Mouse (Mus musculus) intestine, postnatal 0 days (tissue): Measurements from ENCODE around the gene Hoxa6. TPM values are rescaled to one million over a fixed set of nuclear protein-coding genes. Genes with fewer than 3 reads are reported as not detected.

Experiments
- ATAC-seq: fragments of 200-750 bp; cut with Nextera tagmentation; 2 replicates; pipeline ENCODE4 v1.8.0; 2017; ENCODE audit warnings: mild to moderate bottlenecking, moderate TSS enrichment, moderate library complexity
- H3K27ac ChIP-seq: fragments of 300-500 bp; sonication (generic); 2 replicates; pipeline ENCODE4 v1.5.1; 2014; ENCODE audit warnings: mild to moderate bottlenecking, low read depth, low read length, moderate library complexity
- H3K27me3 ChIP-seq: fragments of 300-500 bp; sonication (generic); replicated peaks from 2 replicates; pipeline ENCODE4 v1.6.1; 2014; ENCODE audit warnings: low read length, mixed read lengths; ENCODE audit not compliant: control insufficient read depth, insufficient read depth
- H3K36me3 ChIP-seq: fragments of 300-500 bp; sonication (generic); 2 replicates; pipeline ENCODE4 v1.6.1; 2014; ENCODE audit warnings: mild to moderate bottlenecking, moderate library complexity; ENCODE audit not compliant: control insufficient read depth, insufficient read depth
- H3K4me1 ChIP-seq: fragments of 300-500 bp; sonication (generic); replicated peaks from 2 replicates; pipeline ENCODE4 v1.6.1; 2014; ENCODE audit warnings: antibody characterized with exemption, low read length, mixed read lengths; ENCODE audit not compliant: control insufficient read depth, insufficient read depth
- H3K4me2 ChIP-seq: fragments of 300-500 bp; sonication (generic); replicated peaks from 2 replicates; pipeline ENCODE4 v1.6.1; 2014; ENCODE audit warnings: low read depth, mild to moderate bottlenecking, moderate library complexity
- H3K4me3 ChIP-seq: fragments of 300-500 bp; sonication (generic); 2 replicates; pipeline ENCODE4 v1.5.1; 2014; ENCODE audit warnings: low read depth, low read length
- H3K9ac ChIP-seq: fragments of 300-500 bp; sonication (generic); 2 replicates; pipeline ENCODE4 v1.6.1; 2014; ENCODE audit warnings: mild to moderate bottlenecking, low read depth, low read length
- H3K9me3 ChIP-seq: fragments of 300-500 bp; sonication (generic); 2 replicates; pipeline ENCODE4 v1.6.1; 2016; ENCODE audit warnings: mixed run types; ENCODE audit not compliant: control insufficient read depth
- CTCF ChIP-seq: sonication (generic); IDR thresholded peaks from 2 replicates; pipeline ENCODE4 v1.5.1; 2016; ENCODE audit warnings: low read depth, mild to moderate bottlenecking, control low read depth, antibody characterized with exemption, moderate library complexity
- WGBS: fragments of 180-500 bp; shearing (Covaris S2); extraction: QIAGEN DNeasy Blood & Tissue Kit; methylation state at CpG from one replicate; pipeline ENCODE4 v1.1.7; 2014; 5-methylcytosine and 5-hydroxymethylcytosine counted together
- polyA plus RNA-seq: library from polyadenylated mRNA; unstranded; fragments of >200 nt; fragmentation: Nextera tagmentation; extraction: Ambion mirVana; gene quantifications from 2 replicates; pipeline ENCODE4 v1.2.1, GENCODE M21; 2015

Gene Hoxa6
- polyA plus RNA-seq, 1 experiment from 2014 or later, result 0.76 TPM

DNA sequence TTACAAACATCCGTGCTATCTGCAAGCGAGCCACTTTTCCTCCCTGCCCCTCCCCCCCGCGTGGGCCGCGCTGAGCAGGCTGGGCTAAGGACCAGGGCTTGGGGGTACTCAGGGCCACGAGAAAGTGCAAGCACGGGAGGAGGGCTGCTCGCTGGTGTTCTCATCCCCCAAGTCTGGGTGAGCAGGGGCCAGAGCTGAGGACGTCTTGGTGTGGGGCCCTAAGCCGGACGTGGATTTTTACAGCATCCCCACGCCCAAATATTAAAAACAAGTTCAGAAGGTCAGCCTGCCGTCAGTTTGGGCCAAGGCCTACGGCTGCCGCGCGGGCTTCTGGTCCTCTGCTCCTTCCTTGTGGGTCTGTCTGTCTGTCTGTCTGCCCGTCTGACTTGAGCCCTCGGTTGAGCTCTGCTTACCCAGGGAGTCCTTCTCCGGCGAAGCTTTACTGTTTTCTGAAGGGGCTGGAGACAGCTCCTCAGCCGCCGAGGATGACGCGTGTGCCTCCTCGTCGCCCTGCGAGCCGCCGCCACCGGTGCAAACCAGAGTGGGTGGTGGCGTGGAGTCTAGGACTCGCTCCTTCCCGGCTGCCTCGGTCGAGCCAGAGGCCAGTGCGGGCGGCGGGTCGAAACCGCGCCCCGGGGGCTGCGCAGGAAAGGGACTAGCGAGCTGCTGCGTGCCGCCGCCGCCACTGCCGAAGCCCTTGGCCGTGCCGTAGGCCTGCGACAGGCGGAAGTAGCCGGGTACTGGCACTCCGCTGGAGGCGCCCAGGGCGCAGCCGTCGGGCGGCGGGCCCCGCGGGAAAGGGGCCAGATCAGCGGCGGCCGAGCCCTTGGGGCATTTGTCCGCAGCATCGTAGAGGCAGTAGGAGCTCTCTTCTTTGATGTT is 25.3 kb upstream of the Hoxa6 start:
- Histone ChIP-seq H3K27me3 (peaks cover 98% of the 10 kb centered on the region), H3K36me3 (no peaks in the 10 kb centered on the region), H3K27ac (no peak overlapping the region), H3K9ac (peak overlapping the region; percentile 8; the same call in 1 of the 2 replicates), H3K4me1 (no peaks in the 10 kb centered on the region), H3K4me2 (peak overlapping the region; percentile 37), H3K4me3 (peak overlapping the region; percentile 32), H3K9me3 (no peaks in the 10 kb centered on the region)
- no peak for TF ChIP-seq CTCF
- ATAC-seq, result no peak
- 1% methylated on average over 60 of the region's 70 CpGs for WGBS

DNA sequence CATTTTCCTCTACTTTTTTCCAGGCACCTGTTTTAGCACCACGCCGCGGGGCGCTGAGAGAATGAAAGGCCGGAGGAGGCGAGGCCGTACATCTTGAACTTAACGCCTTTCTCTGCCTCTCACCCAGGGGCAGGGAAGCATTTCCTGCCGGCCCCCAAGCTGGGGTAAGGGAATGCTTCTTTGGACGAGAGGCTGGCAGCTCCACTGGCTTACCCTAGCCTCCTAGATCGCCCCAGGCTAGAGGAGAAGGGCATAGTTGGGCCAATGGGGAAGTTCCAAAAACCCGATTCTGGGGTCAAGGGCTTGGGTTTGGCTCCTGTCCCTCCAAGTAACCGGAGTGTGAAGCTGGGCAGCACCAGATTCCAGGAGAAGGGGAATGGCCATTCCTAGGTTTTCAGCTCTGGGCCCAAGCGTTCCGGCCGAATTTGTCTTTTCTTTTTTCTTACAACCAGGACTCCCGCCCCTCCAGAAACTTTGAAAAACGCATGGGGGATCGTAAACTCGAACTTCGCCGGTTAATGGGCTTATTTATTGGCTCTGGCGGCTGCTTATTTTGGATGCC is 24.5 kb upstream of the Hoxa6 start:
- H3K9ac ChIP-seq, result peak overlapping the region; percentile 27
- peaks cover 97% of the 10 kb centered on the region for H3K27me3 ChIP-seq
- H3K36me3 ChIP-seq, result no peaks in the 10 kb centered on the region
- no peaks in the 10 kb centered on the region for H3K4me1 ChIP-seq
- no peak for TF ChIP-seq CTCF
- H3K27ac ChIP-seq, result no peak overlapping the region
- no peak for ATAC-seq
- H3K4me3 ChIP-seq, result peak overlapping the region; percentile 32
- H3K9me3 ChIP-seq, result no peaks in the 10 kb centered on the region
- H3K4me2 ChIP-seq, result peak overlapping the region; percentile 35; the same call in 1 of the 2 replicates
- 3% methylated on average over 23 of the region's 23 CpGs for WGBS

DNA sequence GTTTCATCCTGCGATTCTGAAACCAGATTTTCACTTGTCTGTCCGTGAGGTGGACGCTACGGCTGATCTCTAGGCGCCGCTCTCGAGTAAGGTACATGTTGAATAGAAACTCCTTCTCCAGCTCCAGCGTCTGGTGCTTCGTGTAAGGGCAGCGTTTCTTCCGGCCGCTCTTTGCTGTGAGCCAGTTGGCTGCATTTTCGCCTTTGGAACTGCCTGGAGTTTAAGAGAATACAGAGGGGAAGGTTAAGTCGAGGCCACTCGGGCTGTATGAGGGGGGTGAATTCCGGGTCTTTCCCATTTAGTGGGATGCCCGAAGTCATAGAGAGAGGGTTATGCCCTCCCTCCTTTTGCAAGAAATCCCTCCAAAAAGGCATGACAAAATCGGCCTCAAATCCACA is 24.0 kb upstream of the Hoxa6 start:
- WGBS, result 2% methylated on average over 18 of the region's 18 CpGs
- H3K4me1 ChIP-seq, result no peaks in the 10 kb centered on the region
- H3K9me3 ChIP-seq, result no peaks in the 10 kb centered on the region
- H3K9ac ChIP-seq, result peak overlapping the region; percentile 27
- peak overlapping the region; percentile 35; the same call in 1 of the 2 replicates for H3K4me2 ChIP-seq
- no peak for TF ChIP-seq CTCF
- H3K4me3 ChIP-seq, result peak overlapping the region; percentile 32
- H3K36me3 ChIP-seq, result no peaks in the 10 kb centered on the region
- no peak for ATAC-seq
- no peak overlapping the region for H3K27ac ChIP-seq
- H3K27me3 ChIP-seq, result peaks cover 97% of the 10 kb centered on the region

DNA sequence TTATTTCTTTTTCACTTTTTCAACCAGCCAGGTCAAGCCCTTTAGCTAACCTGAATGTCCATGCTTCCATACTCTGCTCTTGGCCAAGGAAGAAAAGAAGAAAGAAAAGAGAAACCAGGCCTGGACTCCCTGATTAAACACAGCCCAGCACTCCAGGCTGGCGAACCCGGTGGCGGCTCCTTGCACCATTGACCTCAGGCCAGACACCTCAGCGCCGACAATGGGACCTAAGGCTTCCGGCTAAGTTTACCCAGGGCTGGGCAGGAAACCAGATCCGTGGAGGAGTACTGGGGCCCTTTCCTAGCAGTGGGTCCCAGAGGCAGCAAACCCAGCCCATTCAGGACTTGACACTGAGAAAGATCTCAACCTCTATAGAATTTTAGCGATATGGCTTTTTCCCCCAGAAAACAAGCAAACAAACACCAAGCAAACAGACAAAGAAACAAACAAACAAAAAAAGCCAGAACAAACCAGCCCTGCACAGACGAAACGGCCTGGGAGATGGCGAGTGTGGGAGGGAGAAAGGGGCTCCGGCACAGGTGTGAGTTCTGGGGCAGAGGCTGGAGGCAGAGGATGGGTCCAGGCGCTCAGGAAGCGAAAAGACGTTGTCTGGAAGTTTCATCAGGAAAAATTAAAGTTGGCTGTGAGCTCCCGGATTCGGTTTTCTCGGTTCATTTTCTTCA is 23.5 kb upstream of the Hoxa6 start:
- Histone ChIP-seq H3K4me1 (no peaks in the 10 kb centered on the region), H3K27ac (no peak overlapping the region), H3K4me3 (peak overlapping the region; percentile 32), H3K36me3 (no peaks in the 10 kb centered on the region), H3K4me2 (peak overlapping the region; percentile 35; the same call in 1 of the 2 replicates), H3K9me3 (no peaks in the 10 kb centered on the region), H3K9ac (no peak overlapping the region; the same call in 1 of the 2 replicates), H3K27me3 (peaks cover 97% of the 10 kb centered on the region)
- no peak for ATAC-seq
- TF ChIP-seq CTCF, result no peak
- WGBS, result 3% methylated on average over 18 of the region's 18 CpGs

DNA sequence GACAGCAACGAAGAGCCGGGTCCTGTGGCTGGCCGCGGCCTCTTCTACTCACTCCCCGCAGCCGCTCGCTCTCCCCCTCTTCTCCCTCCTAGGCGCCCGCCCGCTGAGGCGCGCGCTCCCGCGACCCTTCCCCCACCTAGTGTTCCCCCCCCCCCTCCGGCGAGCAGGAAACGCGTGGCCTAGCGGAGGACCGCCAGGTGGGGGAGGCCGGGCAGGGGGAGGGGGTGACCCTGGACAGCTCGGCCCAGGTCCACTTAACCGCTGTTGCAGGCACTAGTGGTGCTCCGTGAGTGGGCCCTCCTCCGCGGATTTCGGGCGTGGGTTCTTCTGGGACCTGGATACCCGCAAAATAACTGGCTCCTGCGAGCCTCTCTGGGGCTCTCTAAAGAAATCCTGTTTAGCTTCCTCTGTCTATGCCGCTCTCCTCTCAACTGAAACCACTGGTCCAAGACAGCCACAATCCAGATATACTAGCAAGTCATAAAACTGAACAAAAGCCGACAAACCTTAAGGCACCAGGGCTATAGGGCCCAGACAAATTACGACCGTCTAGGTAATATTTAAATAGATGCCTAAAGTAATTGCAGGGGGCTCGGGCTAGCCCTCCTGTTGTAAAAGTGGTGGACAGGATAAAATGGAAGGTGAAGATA is 22.1 kb upstream of the Hoxa6 start, which contains the start of gene Hoxa9:
Gene Hoxa9 (minus strand): TSS at position 574 of the 650 bp plus-strand sequence.
- 2% methylated on average over 24 of the region's 36 CpGs for WGBS
- Histone ChIP-seq H3K36me3 (no peaks in the 10 kb centered on the region), H3K4me3 (peak within 1 kb of the TSS; percentile 32), H3K4me1 (no peaks in the 10 kb centered on the region), H3K27me3 (peaks cover 97% of the 10 kb centered on the region), H3K27ac (no peak within 1 kb of the TSS; the same call in 1 of the 2 replicates), H3K4me2 (peak within 1 kb of the TSS; percentile 35), H3K9me3 (no peaks in the 10 kb centered on the region), H3K9ac (no peak within 1 kb of the TSS)
- no peak for ATAC-seq
- no peak for TF ChIP-seq CTCF
